Mouse (Mus musculus): Measurements from ENCODE around the gene Dqx1. TPM values are rescaled to one million over a fixed set of nuclear protein-coding genes. Genes with fewer than 3 reads are reported as not detected.

Gene Dqx1
- polyA plus RNA-seq, 1 experiment from 2014 or later, result 6.1 TPM

DNA sequence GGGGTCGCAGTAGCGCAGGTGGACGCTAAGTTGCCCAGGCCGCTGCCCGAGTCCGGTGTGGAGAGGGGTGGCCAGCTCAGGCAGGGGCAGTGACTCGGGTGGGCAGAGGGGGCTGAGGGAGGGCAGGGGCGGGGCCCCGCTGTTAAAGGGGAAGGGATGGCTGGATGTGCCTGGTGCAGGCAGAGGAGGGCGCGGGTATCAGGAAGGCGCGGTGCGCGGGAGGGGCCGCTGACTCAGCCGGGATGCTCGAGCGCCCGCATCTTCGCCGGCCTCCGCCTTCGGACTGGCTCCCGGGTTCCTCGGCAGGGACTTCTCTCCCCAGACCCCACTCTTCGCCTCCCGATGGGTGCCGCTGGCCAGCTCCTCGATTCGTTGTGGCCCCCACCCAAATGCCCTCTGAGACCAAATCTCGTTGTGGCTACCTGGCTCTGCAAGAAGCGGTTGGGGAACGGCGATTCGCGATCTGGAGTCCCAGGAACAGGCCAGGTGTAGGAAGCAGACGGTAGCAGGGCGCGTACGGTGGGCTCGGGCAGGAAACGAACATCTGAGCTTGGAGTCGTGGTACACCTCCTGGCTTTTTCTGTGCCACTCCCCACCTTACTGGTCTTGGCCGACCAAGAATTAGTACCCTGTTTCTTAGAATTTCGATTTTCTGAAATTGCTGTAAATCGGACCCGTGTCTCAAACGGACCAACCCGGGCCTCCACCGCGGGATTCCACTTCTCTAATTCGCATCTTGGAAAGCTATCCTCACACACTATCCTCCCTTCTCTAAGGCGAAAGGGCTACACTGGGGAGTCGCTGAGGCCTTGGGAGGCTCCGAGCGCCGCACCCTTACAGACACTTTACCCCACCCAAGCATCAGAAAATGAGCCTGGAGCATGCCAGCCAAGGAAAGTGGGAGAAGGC lies 12.9 kb downstream of the Dqx1 start:
- Histone ChIP-seq H3K27me3 (replicated peaks; ENCODE audit: control insufficient read depth, insufficient read depth, low read length) (peaks cover 93% of the 10 kb centered on the region), H3K9ac (ENCODE audit: low read depth, low read length) (no peak overlapping the region), H3K4me1 (replicated peaks; ENCODE audit: control insufficient read depth, insufficient read depth, low read length) (peaks cover 19% of the 10 kb centered on the region), H3K9me3 (ENCODE audit: control insufficient read depth, low read length) (no peaks in the 10 kb centered on the region), H3K36me3 (ENCODE audit: control insufficient read depth, insufficient read depth, low read length) (no peaks in the 10 kb centered on the region), H3K4me3 (ENCODE audit: low read depth, low read length) (peak overlapping the region; percentile 31), H3K4me2 (peak overlapping the region; percentile 39), H3K27ac (ENCODE audit: low read depth, low read length) (no peak overlapping the region)
- 1% methylated on average over 58 of the region's 58 CpGs for WGBS
- DNase-seq (ENCODE audit: low spot score), result peak; percentile 77
- ATAC-seq (replicated peaks; ENCODE audit: low FRiP score), result no peak

DNA sequence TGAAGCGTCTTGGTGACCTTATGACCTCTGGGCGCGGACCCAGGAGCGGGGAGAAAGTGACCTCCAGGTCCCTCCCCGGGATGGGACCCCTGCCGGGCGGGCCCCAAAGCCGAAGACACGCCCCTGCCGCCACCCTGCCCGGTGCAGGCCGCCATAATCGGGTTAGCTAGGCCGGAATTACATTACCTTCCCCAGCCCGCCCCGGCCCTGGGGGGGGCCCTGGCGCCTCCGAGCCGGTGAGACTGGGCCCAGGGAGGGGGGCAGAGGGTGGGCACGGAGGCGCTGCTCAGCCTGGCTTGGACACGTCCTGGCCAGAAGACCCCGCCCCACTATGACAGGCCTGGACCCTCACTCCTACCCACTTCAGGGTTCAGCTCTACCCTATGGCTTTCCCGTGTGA lies 13.6 kb downstream of the Dqx1 start:
- WGBS, result 4% methylated on average over 24 of the region's 24 CpGs
- no peak overlapping the region for H3K9ac ChIP-seq (ENCODE audit: low read depth, low read length)

DNA sequence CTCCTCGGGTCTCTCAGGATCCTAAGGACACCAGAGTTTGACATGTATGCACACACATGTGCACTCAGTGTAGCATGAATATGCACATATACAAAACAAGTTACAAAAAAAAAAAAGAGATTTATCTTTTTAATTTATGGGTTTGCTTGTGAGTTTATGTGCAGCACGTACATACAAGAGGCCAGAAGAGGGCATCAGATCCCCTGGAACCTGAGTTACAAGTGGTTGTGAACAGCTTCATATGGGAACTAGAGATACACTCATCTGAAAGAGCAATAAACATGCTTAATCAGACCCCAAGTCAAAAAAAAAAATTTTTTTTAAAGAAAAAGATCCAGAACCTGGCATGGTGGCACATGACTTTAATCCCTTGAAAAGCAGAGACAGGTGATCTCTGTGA lies 17.3 kb downstream of the Dqx1 start:
- Histone ChIP-seq H3K4me1 (replicated peaks; ENCODE audit: control insufficient read depth, insufficient read depth, low read length) (peaks cover 15% of the 10 kb centered on the region), H3K36me3 (ENCODE audit: control insufficient read depth, insufficient read depth, low read length) (no peaks in the 10 kb centered on the region), H3K27ac (ENCODE audit: low read depth, low read length) (no peak overlapping the region), H3K27me3 (replicated peaks; ENCODE audit: control insufficient read depth, insufficient read depth, low read length) (peaks cover 59% of the 10 kb centered on the region), H3K4me2 (no peak overlapping the region), H3K9ac (ENCODE audit: low read depth, low read length) (no peak overlapping the region), H3K4me3 (ENCODE audit: low read depth, low read length) (no peak overlapping the region), H3K9me3 (ENCODE audit: control insufficient read depth, low read length) (no peaks in the 10 kb centered on the region)
- ATAC-seq (replicated peaks; ENCODE audit: low FRiP score) (no peak), DNase-seq (ENCODE audit: low spot score) (no peak)
- WGBS, result 31% methylated on average over 2 of the region's 2 CpGs

More for the DNA sequence above, 13.6 kb downstream of the Dqx1 start:
- H3K27me3 ChIP-seq (replicated peaks; ENCODE audit: control insufficient read depth, insufficient read depth, low read length), result peaks cover 90% of the 10 kb centered on the region
- no peak overlapping the region for H3K27ac ChIP-seq (ENCODE audit: low read depth, low read length)
- H3K4me2 ChIP-seq, result peak overlapping the region; percentile 39; the same call in 1 of the 2 replicates
- DNase-seq (ENCODE audit: low spot score), result no peak
- H3K4me1 ChIP-seq (replicated peaks; ENCODE audit: control insufficient read depth, insufficient read depth, low read length), result peaks cover 19% of the 10 kb centered on the region
- no peaks in the 10 kb centered on the region for H3K9me3 ChIP-seq (ENCODE audit: control insufficient read depth, low read length)
- no peak overlapping the region for H3K4me3 ChIP-seq (ENCODE audit: low read depth, low read length)
- H3K36me3 ChIP-seq (ENCODE audit: control insufficient read depth, insufficient read depth, low read length), result no peaks in the 10 kb centered on the region
- no peak for ATAC-seq (replicated peaks; ENCODE audit: low FRiP score)

DNA sequence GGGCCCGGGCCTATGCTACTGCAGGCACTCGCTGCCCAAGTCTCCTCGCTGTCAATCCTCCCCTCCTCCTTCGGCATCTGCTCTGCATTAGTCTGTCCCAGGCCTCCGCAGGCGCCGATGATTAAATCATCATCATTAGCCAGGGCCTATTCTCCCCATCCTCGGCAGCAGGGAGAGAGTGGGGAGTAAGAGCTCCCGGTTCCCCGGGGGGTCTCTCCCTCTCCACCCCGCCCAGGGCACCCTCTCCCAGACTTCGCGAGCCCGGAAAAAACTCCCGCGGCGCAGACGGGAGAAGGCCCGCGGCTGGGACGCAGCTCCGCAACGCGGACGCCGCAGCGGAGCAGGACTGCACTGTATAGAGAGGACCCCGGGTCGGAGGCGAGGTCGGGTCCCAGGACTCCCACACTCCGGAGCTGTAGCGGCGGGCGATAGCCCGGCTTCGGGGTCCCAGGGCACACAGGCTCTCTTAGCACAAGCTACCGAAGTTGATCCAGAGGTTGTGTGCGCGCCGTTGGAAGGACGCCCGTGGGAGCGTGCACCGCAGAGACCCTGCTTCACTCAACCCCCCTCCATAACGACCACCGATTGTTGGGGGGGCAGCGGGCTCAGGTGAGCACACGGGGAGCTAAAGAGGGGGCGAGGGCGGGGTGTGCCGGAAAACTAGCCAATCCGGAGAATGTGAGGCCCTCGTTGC lies 20.1 kb downstream of the Dqx1 start, which contains the start of gene Pcgf1:
Pcgf1 (plus strand) TSS at position 240 of the 694 bp plus-strand sequence.
- ATAC-seq (replicated peaks; ENCODE audit: low FRiP score), result peak; percentile 59
- peaks cover 38% of the 10 kb centered on the region for H3K27me3 ChIP-seq (replicated peaks; ENCODE audit: control insufficient read depth, insufficient read depth, low read length)
- H3K9me3 ChIP-seq (ENCODE audit: control insufficient read depth, low read length), result no peaks in the 10 kb centered on the region
- H3K4me1 ChIP-seq (replicated peaks; ENCODE audit: control insufficient read depth, insufficient read depth, low read length), result peaks cover 5% of the 10 kb centered on the region
- no peak for DNase-seq (ENCODE audit: low spot score)
- WGBS, result under 1% methylated on average over 54 of the region's 54 CpGs
- H3K4me2 ChIP-seq, result peak within 1 kb of the TSS; percentile 96
- peak within 1 kb of the TSS; percentile 79 for H3K9ac ChIP-seq (ENCODE audit: low read depth, low read length)
- H3K4me3 ChIP-seq (ENCODE audit: low read depth, low read length), result peak within 1 kb of the TSS; percentile 76
- peak within 1 kb of the TSS; percentile 81 for H3K27ac ChIP-seq (ENCODE audit: low read depth, low read length)
- H3K36me3 ChIP-seq (ENCODE audit: control insufficient read depth, insufficient read depth, low read length), result peaks cover 12% of the 10 kb centered on the region; the same call in 1 of the 2 replicates

DNA sequence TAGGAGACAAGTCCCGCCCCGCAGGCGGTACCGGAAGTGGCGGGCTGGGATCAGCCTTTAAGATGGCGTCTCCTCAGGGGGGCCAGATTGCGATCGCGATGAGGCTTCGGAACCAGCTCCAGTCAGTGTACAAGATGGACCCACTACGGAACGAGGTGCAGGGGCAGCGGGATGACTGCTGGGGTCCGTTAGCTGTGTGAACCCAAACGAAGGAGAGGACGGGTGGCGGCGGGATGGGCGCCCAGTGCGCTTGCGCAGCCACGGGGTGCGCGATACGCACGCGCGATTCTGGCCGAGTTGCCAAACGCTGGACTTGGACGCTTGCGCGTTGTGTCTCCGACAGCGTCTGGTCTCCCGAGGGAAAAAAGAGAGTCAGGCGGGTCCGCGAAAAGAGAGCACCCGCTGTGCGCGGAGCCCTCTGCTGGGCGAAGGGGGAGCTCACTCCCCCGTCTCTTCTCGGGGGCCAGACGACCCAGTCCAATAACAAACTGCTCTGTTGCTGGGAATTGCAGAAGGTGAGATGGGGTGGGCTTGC lies 20.7 kb downstream of the Dqx1 start:
- Histone ChIP-seq H3K9me3 (ENCODE audit: control insufficient read depth, low read length) (no peaks in the 10 kb centered on the region), H3K4me3 (ENCODE audit: low read depth, low read length) (peak overlapping the region; percentile 76), H3K27me3 (replicated peaks; ENCODE audit: control insufficient read depth, insufficient read depth, low read length) (peaks cover 38% of the 10 kb centered on the region), H3K36me3 (ENCODE audit: control insufficient read depth, insufficient read depth, low read length) (peaks cover 12% of the 10 kb centered on the region; the same call in 1 of the 2 replicates), H3K4me1 (replicated peaks; ENCODE audit: control insufficient read depth, insufficient read depth, low read length) (peaks cover 5% of the 10 kb centered on the region), H3K27ac (ENCODE audit: low read depth, low read length) (peak overlapping the region; percentile 81), H3K9ac (ENCODE audit: low read depth, low read length) (peak overlapping the region; percentile 79), H3K4me2 (peak overlapping the region; percentile 96)
- DNase-seq (ENCODE audit: low spot score) (peak; percentile 100), ATAC-seq (replicated peaks; ENCODE audit: low FRiP score) (peak; percentile 91)
- under 1% methylated on average over 46 of the region's 46 CpGs for WGBS

DNA sequence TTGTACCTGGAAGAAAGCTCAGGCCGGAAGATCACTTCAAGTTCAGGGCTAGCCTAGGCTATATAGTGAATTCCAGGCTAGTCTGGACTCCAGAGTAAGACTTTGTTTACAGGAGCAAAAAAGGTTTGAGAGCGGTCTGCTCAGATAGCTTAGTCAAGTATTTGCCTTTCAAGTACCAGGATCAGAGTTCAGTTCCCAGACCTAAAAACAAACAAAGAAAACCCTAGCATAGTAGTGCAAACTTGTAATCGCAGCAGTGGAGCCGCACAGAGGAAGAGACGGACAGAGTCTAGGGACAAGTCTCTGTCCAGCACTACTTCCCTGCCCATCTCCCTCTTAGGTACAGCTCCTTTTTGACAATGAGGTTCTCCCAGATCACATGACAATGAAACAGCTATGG lies 22.6 kb downstream of the Dqx1 start:
- 88% methylated on average over 5 of the region's 5 CpGs for WGBS
- ATAC-seq (replicated peaks; ENCODE audit: low FRiP score) (no peak), DNase-seq (ENCODE audit: low spot score) (no peak)
- Histone ChIP-seq H3K4me1 (replicated peaks; ENCODE audit: control insufficient read depth, insufficient read depth, low read length) (peaks cover 5% of the 10 kb centered on the region), H3K27me3 (replicated peaks; ENCODE audit: control insufficient read depth, insufficient read depth, low read length) (peaks cover 42% of the 10 kb centered on the region), H3K4me2 (no peak overlapping the region), H3K36me3 (ENCODE audit: control insufficient read depth, insufficient read depth, low read length) (peaks cover 12% of the 10 kb centered on the region; the same call in 1 of the 2 replicates), H3K9me3 (ENCODE audit: control insufficient read depth, low read length) (no peaks in the 10 kb centered on the region), H3K27ac (ENCODE audit: low read depth, low read length) (no peak overlapping the region), H3K9ac (ENCODE audit: low read depth, low read length) (no peak overlapping the region), H3K4me3 (ENCODE audit: low read depth, low read length) (no peak overlapping the region)

DNA sequence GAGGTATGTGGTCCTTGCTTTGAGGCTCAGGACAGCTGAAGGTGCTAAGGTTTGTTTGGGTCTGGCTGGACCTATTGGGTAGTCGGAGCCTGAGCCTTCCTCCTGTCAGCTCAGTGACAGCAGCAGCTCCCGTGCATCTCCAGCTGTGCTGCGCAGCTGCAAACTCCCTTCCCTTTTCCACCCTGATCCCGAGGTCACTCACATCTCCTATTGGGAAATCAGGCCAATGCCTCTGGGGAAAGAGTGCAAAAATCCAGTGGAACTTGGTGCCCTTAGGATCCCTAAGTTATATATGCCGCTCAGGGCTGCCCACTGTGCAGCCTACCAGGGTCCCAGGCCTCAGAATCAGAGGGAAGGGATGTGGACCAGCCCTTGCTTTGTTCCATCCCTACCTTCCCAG lies 25.9 kb downstream of the Dqx1 start:
- no peak for DNase-seq (ENCODE audit: low spot score)
- H3K4me1 ChIP-seq (replicated peaks; ENCODE audit: control insufficient read depth, insufficient read depth, low read length), result peaks cover 11% of the 10 kb centered on the region
- H3K9me3 ChIP-seq (ENCODE audit: control insufficient read depth, low read length), result no peaks in the 10 kb centered on the region
- no peak overlapping the region for H3K4me2 ChIP-seq
- peaks cover 64% of the 10 kb centered on the region for H3K27me3 ChIP-seq (replicated peaks; ENCODE audit: control insufficient read depth, insufficient read depth, low read length)
- WGBS, result 19% methylated on average over 5 of the region's 5 CpGs
- no peak overlapping the region for H3K27ac ChIP-seq (ENCODE audit: low read depth, low read length)
- H3K4me3 ChIP-seq (ENCODE audit: low read depth, low read length), result no peak overlapping the region
- ATAC-seq (replicated peaks; ENCODE audit: low FRiP score), result no peak
- H3K36me3 ChIP-seq (ENCODE audit: control insufficient read depth, insufficient read depth, low read length), result peaks cover 12% of the 10 kb centered on the region; the same call in 1 of the 2 replicates
- H3K9ac ChIP-seq (ENCODE audit: low read depth, low read length), result no peak overlapping the region

DNA sequence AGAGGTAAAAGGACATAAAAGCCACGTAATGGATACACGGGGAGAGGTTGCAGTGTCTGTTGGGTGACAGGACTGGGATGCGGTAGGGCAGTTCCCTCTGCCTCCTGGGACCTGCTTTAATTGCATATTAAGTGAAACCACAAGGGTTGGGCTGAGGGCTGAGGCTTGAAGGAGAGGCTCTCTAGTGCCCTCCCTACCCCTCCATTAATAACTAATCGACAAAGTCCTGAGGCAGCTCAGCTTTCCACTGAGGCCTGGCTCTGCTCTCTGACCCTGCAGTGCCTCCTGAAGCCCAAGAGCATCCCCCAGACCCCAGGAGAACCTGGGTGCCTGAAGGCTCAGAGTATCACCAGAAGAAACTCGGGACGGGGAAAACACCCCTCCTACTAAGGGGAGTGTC lies 26.8 kb downstream of the Dqx1 start:
- 20% methylated on average over 6 of the region's 6 CpGs for WGBS
- peaks cover 72% of the 10 kb centered on the region for H3K27me3 ChIP-seq (replicated peaks; ENCODE audit: control insufficient read depth, insufficient read depth, low read length)
- no peaks in the 10 kb centered on the region for H3K9me3 ChIP-seq (ENCODE audit: control insufficient read depth, low read length)
- H3K4me2 ChIP-seq, result no peak overlapping the region
- no peak overlapping the region for H3K9ac ChIP-seq (ENCODE audit: low read depth, low read length)
- peaks cover 12% of the 10 kb centered on the region; the same call in 1 of the 2 replicates for H3K36me3 ChIP-seq (ENCODE audit: control insufficient read depth, insufficient read depth, low read length)
- DNase-seq (ENCODE audit: low spot score) (no peak), ATAC-seq (replicated peaks; ENCODE audit: low FRiP score) (no peak)
- peaks cover 6% of the 10 kb centered on the region; the same call in 1 of the 2 replicates for H3K4me1 ChIP-seq (replicated peaks; ENCODE audit: control insufficient read depth, insufficient read depth, low read length)
- no peak overlapping the region for H3K4me3 ChIP-seq (ENCODE audit: low read depth, low read length)
- no peak overlapping the region for H3K27ac ChIP-seq (ENCODE audit: low read depth, low read length)
